Mouse (Mus musculus): ENCODE data around the gene Cdc5l.

The Cdc5l gene

GRCm38 (mm10) chr17:45364871-45365270, 68.7 kb downstream of the Cdc5l start:
- no peak for DNase-seq (ENCODE audit: low spot score)

DNA sequence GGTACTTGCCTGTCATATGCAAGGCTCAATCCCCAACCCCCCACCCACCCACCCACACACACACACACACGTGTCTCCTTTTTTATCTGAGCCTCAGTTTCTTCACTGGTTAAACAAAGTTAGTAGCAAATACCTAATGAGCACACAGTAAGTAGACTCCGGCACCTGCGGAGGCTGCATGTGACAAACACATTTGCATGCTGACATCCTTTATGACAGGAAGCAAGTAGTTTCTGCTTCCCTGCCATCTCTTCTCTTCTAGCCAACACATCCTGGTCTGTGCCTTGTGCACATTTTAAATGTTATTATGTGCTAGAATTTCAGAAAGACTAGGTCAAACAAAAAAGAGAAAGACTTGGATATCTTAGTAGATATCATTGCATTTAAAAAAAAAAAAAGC, 72.6 kb downstream of the Cdc5l start:
- DNase-seq (ENCODE audit: low spot score), result no peak

GRCm38 (mm10) chr17:45359443-45359842, 74.1 kb downstream of the Cdc5l start:
- no peak for DNase-seq (ENCODE audit: low spot score)

- no peak for DNase-seq (ENCODE audit: low spot score)
Measured at GRCm38 (mm10) chr17:45356431-45356830, 77.1 kb downstream of the Cdc5l start.

DNA sequence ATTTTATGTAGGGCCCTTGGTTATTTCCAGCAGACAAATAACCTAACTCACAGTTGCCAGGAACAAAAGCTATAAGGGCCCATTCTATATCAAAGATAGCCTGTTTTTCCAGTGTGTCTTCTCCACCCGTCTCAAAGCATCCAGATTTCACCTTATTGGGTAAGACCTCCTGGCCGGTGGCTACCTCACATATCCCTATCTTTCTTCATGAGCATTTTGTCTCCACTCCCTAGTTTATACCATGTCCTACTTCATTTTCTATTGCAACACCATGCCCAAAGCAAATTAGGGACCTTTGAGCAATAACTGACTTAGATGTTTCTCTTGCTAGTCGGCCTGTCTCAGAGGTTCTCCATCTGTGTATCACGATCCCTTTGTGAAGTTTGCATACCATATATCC, 85.6 kb downstream of the Cdc5l start:
- no peak for DNase-seq (ENCODE audit: low spot score)

Data from layer of hippocampus, adult 11-12 months (tissue).